Mouse (Mus musculus) macrophage (primary cell): Measurements from ENCODE around the gene Hist1h4i. TPM values are rescaled to one million over a fixed set of nuclear protein-coding genes. Genes with fewer than 3 reads are reported as not detected.

ENCODE experiments used
- H3K27ac ChIP-seq: fragments of 350-480 bp; formaldehyde crosslinking; 2 replicates; pipeline ENCODE4 v1.9.0; 2021
- H3K36me3 ChIP-seq: fragments of 350-480 bp; formaldehyde crosslinking; 2 replicates; pipeline ENCODE4 v1.9.0; 2021; ENCODE audit errors: inconsistent target
- H3K4me3 ChIP-seq: fragments of 350-480 bp; formaldehyde crosslinking; 2 replicates; pipeline ENCODE4 v1.9.0; 2021; ENCODE audit errors: inconsistent target
- H3K79me2 ChIP-seq: fragments of 350-480 bp; formaldehyde crosslinking; 2 replicates; pipeline ENCODE4 v1.9.0; 2021; ENCODE audit errors: inconsistent target
- WGBS: methylation state at CpG from one replicate; pipeline ENCODE4 v1.1.7; 2026; ENCODE audit warnings: inconsistent platforms; ENCODE audit not compliant: missing documents; 5-methylcytosine and 5-hydroxymethylcytosine counted together
- polyA plus RNA-seq: library from polyadenylated mRNA; stranded (reverse); fragments of 250-400 nt; gene quantifications from 3 replicates; pipeline ENCODE4 v1.2.4, GENCODE M21; 2018; ENCODE audit warnings: inconsistent platforms

Gene Hist1h4i
- polyA plus RNA-seq, 1 experiment from 2014 or later, result 2.6 TPM

- no peaks in the 10 kb centered on the region for H3K79me2 ChIP-seq
- H3K4me3 ChIP-seq, result no peak overlapping the region
- H3K27ac ChIP-seq, result no peak overlapping the region
- no peaks in the 10 kb centered on the region for H3K36me3 ChIP-seq
- 81% methylated on average over 7 of the region's 7 CpGs for WGBS
Observed at GRCm38 (mm10) chr13:22007872-22008271, 33.3 kb downstream of the Hist1h4i start.

- H3K79me2 ChIP-seq, result no peaks in the 10 kb centered on the region
- no peak overlapping the region; the same call in 1 of the 2 replicates for H3K4me3 ChIP-seq
- WGBS, result 34% methylated on average over 18 of the region's 18 CpGs
- no peaks in the 10 kb centered on the region for H3K36me3 ChIP-seq
- no peak overlapping the region for H3K27ac ChIP-seq
Observed at GRCm38 (mm10) chr13:22007121-22007510, 34.0 kb downstream of the Hist1h4i start.

GRCm38 (mm10) chr13:22006334-22007120 is 34.6 kb downstream of the Hist1h4i start:
- Histone ChIP-seq H3K4me3 (peak overlapping the region; percentile 45), H3K36me3 (no peaks in the 10 kb centered on the region), H3K27ac (no peak overlapping the region), H3K79me2 (no peaks in the 10 kb centered on the region)
- 4% methylated on average over 38 of the region's 38 CpGs for WGBS

- H3K36me3 ChIP-seq, result no peaks in the 10 kb centered on the region
- WGBS, result 2% methylated on average over 44 of the region's 45 CpGs
- H3K79me2 ChIP-seq, result no peaks in the 10 kb centered on the region
- H3K4me3 ChIP-seq, result peak overlapping the region; percentile 45
- H3K27ac ChIP-seq, result no peak overlapping the region
Observed at GRCm38 (mm10) chr13:22005605-22006333, 35.4 kb downstream of the Hist1h4i start.

GRCm38 (mm10) chr13:22001823-22002222 is 39.3 kb downstream of the Hist1h4i start:
- no peak overlapping the region for H3K4me3 ChIP-seq
- peak overlapping the region; percentile 44 for H3K27ac ChIP-seq
- no peaks in the 10 kb centered on the region for H3K36me3 ChIP-seq
- 0% methylated on average over 5 of the region's 5 CpGs for WGBS
- H3K79me2 ChIP-seq, result no peaks in the 10 kb centered on the region

GRCm38 (mm10) chr13:22001346-22001745 is 39.8 kb downstream of the Hist1h4i start:
- 13% methylated on average over 2 of the region's 2 CpGs for WGBS
- Histone ChIP-seq H3K4me3 (no peak overlapping the region), H3K27ac (peak overlapping the region; percentile 44), H3K79me2 (no peaks in the 10 kb centered on the region), H3K36me3 (no peaks in the 10 kb centered on the region)

GRCm38 (mm10) chr13:21999147-21999546 is 42.0 kb downstream of the Hist1h4i start:
- Histone ChIP-seq H3K4me3 (no peak overlapping the region), H3K36me3 (no peaks in the 10 kb centered on the region), H3K27ac (no peak overlapping the region), H3K79me2 (no peaks in the 10 kb centered on the region)
- WGBS, result 79% methylated on average over 4 of the region's 4 CpGs

GRCm38 (mm10) chr13:21998412-21998811 is 42.8 kb downstream of the Hist1h4i start:
- H3K27ac ChIP-seq, result no peak overlapping the region
- H3K36me3 ChIP-seq, result no peaks in the 10 kb centered on the region
- H3K79me2 ChIP-seq, result no peaks in the 10 kb centered on the region
- 76% methylated on average over 3 of the region's 3 CpGs for WGBS
- no peak overlapping the region for H3K4me3 ChIP-seq

- no peak overlapping the region for H3K27ac ChIP-seq
Observed at GRCm38 (mm10) chr13:21997821-21998220, 43.3 kb downstream of the Hist1h4i start.

GRCm38 (mm10) chr13:21997201-21997820 is 43.9 kb downstream of the Hist1h4i start:
- H3K79me2 ChIP-seq, result no peaks in the 10 kb centered on the region

More at GRCm38 (mm10) chr13:21997821-21998220, 43.3 kb downstream of the Hist1h4i start:
- Histone ChIP-seq H3K36me3 (no peaks in the 10 kb centered on the region), H3K4me3 (no peak overlapping the region), H3K79me2 (no peaks in the 10 kb centered on the region)
- WGBS, result 38% methylated on average over 4 of the region's 4 CpGs

GRCm38 (mm10) chr13:21996840-21997185 is 44.3 kb downstream of the Hist1h4i start:
- H3K27ac ChIP-seq, result no peak overlapping the region
- 27% methylated on average over 13 of the region's 13 CpGs for WGBS
- H3K79me2 ChIP-seq, result no peaks in the 10 kb centered on the region
- H3K36me3 ChIP-seq, result no peaks in the 10 kb centered on the region
- H3K4me3 ChIP-seq, result peak overlapping the region; percentile 49

More at GRCm38 (mm10) chr13:21997201-21997820, 43.9 kb downstream of the Hist1h4i start:
- no peaks in the 10 kb centered on the region for H3K36me3 ChIP-seq
- H3K4me3 ChIP-seq, result peak overlapping the region; percentile 49; the same call in 1 of the 2 replicates
- 39% methylated on average over 21 of the region's 21 CpGs for WGBS
- H3K27ac ChIP-seq, result no peak overlapping the region

GRCm38 (mm10) chr13:21996101-21996839 is 44.9 kb downstream of the Hist1h4i start:
- no peaks in the 10 kb centered on the region for H3K36me3 ChIP-seq
- H3K4me3 ChIP-seq, result peak overlapping the region; percentile 49
- no peaks in the 10 kb centered on the region for H3K79me2 ChIP-seq
- no peak overlapping the region for H3K27ac ChIP-seq
- 13% methylated on average over 10 of the region's 12 CpGs for WGBS

- H3K36me3 ChIP-seq, result no peaks in the 10 kb centered on the region
- 0 out of 2 replicates have a peak overlapping the region, but pooled peaks have one; percentile 5 for H3K27ac ChIP-seq
- no peaks in the 10 kb centered on the region for H3K79me2 ChIP-seq
- H3K4me3 ChIP-seq, result peak overlapping the region; percentile 49
- 2% methylated on average over 21 of the region's 21 CpGs for WGBS
Observed at GRCm38 (mm10) chr13:21995331-21995914, 45.7 kb downstream of the Hist1h4i start.

GRCm38 (mm10) chr13:21994896-21995295 is 46.3 kb downstream of the Hist1h4i start:
- H3K36me3 ChIP-seq, result no peaks in the 10 kb centered on the region
- no peaks in the 10 kb centered on the region for H3K79me2 ChIP-seq
- WGBS, result 21% methylated on average over 8 of the region's 8 CpGs
- H3K27ac ChIP-seq, result no peak overlapping the region
- H3K4me3 ChIP-seq, result peak overlapping the region; percentile 49
